Mouse (Mus musculus): Measurements from ENCODE around the gene Poldip2. TPM values are rescaled to one million over a fixed set of nuclear protein-coding genes. Genes with fewer than 3 reads are reported as not detected.

Gene Poldip2
- polyA plus RNA-seq, 1 experiment, result 113 TPM

DNA sequence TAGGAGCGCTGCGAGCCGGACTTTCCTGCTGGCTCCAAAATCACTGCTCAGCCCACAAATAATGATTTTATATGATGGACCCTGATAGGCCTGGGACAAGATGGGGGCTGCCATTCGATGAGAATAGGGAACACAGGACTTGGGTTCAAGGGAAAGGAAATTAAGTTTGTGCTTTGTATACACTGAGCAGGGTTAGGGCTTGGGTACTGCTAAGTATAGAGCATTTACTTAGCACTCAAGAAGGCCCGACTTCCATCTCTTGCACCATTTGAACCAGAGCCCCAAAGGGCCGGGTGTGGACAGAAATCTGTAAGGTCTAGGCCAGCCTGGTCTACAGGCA lies 39.0 kb downstream of the Poldip2 start:
- H3K4me1 ChIP-seq (ENCODE audit: control insufficient read depth, insufficient read depth, low read length), result no peaks in the 10 kb centered on the region
- peak overlapping the region; percentile 66 for H3K4me3 ChIP-seq (ENCODE audit: insufficient read depth, low read length)
- TF ChIP-seq CTCF (IDR thresholded peaks at IDR 0.05; ENCODE audit: extremely low read depth, insufficient read depth, low read length) (no peak), POLR2A (IDR thresholded peaks at IDR 0.05; ENCODE audit: extremely low read depth, insufficient read depth, low read length) (no peak)
- H3K27ac ChIP-seq (ENCODE audit: insufficient read depth, low read length), result no peak overlapping the region

GRCm38 (mm10) chr11:78555623-78556022 lies 43.6 kb downstream of the Poldip2 start:
- Histone ChIP-seq H3K4me3 (ENCODE audit: insufficient read depth, low read length) (no peak overlapping the region), H3K4me1 (ENCODE audit: control insufficient read depth, insufficient read depth, low read length) (no peaks in the 10 kb centered on the region), H3K27ac (ENCODE audit: insufficient read depth, low read length) (no peak overlapping the region)
- no peak for TF ChIP-seq POLR2A (IDR thresholded peaks at IDR 0.05; ENCODE audit: extremely low read depth, insufficient read depth, low read length)
- no peak for TF ChIP-seq CTCF (IDR thresholded peaks at IDR 0.05; ENCODE audit: extremely low read depth, insufficient read depth, low read length)

- no peak for TF ChIP-seq POLR2A (IDR thresholded peaks at IDR 0.05; ENCODE audit: extremely low read depth, insufficient read depth, low read length)
- no peak for TF ChIP-seq CTCF (IDR thresholded peaks at IDR 0.05; ENCODE audit: extremely low read depth, insufficient read depth, low read length)
- Histone ChIP-seq H3K27ac (ENCODE audit: insufficient read depth, low read length) (no peak overlapping the region), H3K4me1 (ENCODE audit: control insufficient read depth, insufficient read depth, low read length) (no peaks in the 10 kb centered on the region), H3K4me3 (ENCODE audit: insufficient read depth, low read length) (no peak overlapping the region)
Measured at GRCm38 (mm10) chr11:78556070-78556469, 44.1 kb downstream of the Poldip2 start.

GRCm38 (mm10) chr11:78557241-78557640 lies 45.2 kb downstream of the Poldip2 start:
- TF ChIP-seq CTCF (IDR thresholded peaks at IDR 0.05; ENCODE audit: extremely low read depth, insufficient read depth, low read length) (peak; percentile 44), POLR2A (IDR thresholded peaks at IDR 0.05; ENCODE audit: extremely low read depth, insufficient read depth, low read length) (no peak)
- Histone ChIP-seq H3K4me3 (ENCODE audit: insufficient read depth, low read length) (no peak overlapping the region), H3K27ac (ENCODE audit: insufficient read depth, low read length) (no peak overlapping the region), H3K4me1 (ENCODE audit: control insufficient read depth, insufficient read depth, low read length) (no peaks in the 10 kb centered on the region)

- no peak overlapping the region for H3K27ac ChIP-seq (ENCODE audit: insufficient read depth, low read length)
- H3K4me1 ChIP-seq (ENCODE audit: control insufficient read depth, insufficient read depth, low read length), result peaks cover 2% of the 10 kb centered on the region; the same call in 1 of the 2 replicates
- TF ChIP-seq POLR2A (IDR thresholded peaks at IDR 0.05; ENCODE audit: extremely low read depth, insufficient read depth, low read length) (no peak), CTCF (IDR thresholded peaks at IDR 0.05; ENCODE audit: extremely low read depth, insufficient read depth, low read length) (peak; percentile 90)
- no peak overlapping the region for H3K4me3 ChIP-seq (ENCODE audit: insufficient read depth, low read length)
Measured at GRCm38 (mm10) chr11:78560447-78560846, 48.5 kb downstream of the Poldip2 start.

- TF ChIP-seq POLR2A (IDR thresholded peaks at IDR 0.05; ENCODE audit: extremely low read depth, insufficient read depth, low read length) (no peak), CTCF (IDR thresholded peaks at IDR 0.05; ENCODE audit: extremely low read depth, insufficient read depth, low read length) (no peak)
- Histone ChIP-seq H3K27ac (ENCODE audit: insufficient read depth, low read length) (peak overlapping the region; percentile 79), H3K4me3 (ENCODE audit: insufficient read depth, low read length) (no peak overlapping the region), H3K4me1 (ENCODE audit: control insufficient read depth, insufficient read depth, low read length) (peaks cover 5% of the 10 kb centered on the region; the same call in 1 of the 2 replicates)
Measured at GRCm38 (mm10) chr11:78566775-78567174, 54.8 kb downstream of the Poldip2 start.

DNA sequence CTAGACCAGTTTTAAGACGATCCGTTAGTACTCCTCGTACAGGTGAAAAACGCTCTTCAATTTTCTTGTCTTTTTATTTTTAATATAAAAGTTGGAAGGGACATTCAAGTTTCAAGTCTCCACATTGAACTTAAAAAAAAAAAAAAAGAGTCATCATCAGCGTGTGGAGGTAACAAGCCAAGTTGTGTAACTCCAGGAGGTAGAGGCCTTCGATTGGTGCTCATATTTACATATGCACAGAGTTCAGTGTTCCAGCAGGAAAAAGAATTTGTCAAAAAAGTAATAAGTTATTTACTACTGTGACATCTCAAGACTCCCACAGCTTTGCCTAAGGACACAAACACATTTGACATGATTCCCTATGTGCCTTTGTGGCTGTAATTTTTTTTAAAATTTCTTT lies 55.6 kb downstream of the Poldip2 start:
- no peak overlapping the region for H3K27ac ChIP-seq (ENCODE audit: insufficient read depth, low read length)

GRCm38 (mm10) chr11:78568827-78569226 lies 56.8 kb downstream of the Poldip2 start:
- no peak for TF ChIP-seq CTCF (IDR thresholded peaks at IDR 0.05; ENCODE audit: extremely low read depth, insufficient read depth, low read length)
- no peak for TF ChIP-seq POLR2A (IDR thresholded peaks at IDR 0.05; ENCODE audit: extremely low read depth, insufficient read depth, low read length)
- no peak overlapping the region for H3K27ac ChIP-seq (ENCODE audit: insufficient read depth, low read length)
- H3K4me1 ChIP-seq (ENCODE audit: control insufficient read depth, insufficient read depth, low read length), result peaks cover 7% of the 10 kb centered on the region
- no peak overlapping the region for H3K4me3 ChIP-seq (ENCODE audit: insufficient read depth, low read length)

More for the DNA sequence above, 55.6 kb downstream of the Poldip2 start:
- no peak overlapping the region for H3K4me3 ChIP-seq (ENCODE audit: insufficient read depth, low read length)
- H3K4me1 ChIP-seq (ENCODE audit: control insufficient read depth, insufficient read depth, low read length), result peaks cover 9% of the 10 kb centered on the region
- TF ChIP-seq CTCF (IDR thresholded peaks at IDR 0.05; ENCODE audit: extremely low read depth, insufficient read depth, low read length) (no peak), POLR2A (IDR thresholded peaks at IDR 0.05; ENCODE audit: extremely low read depth, insufficient read depth, low read length) (no peak)

GRCm38 (mm10) chr11:78569806-78570205 lies 57.8 kb downstream of the Poldip2 start:
- TF ChIP-seq CTCF (IDR thresholded peaks at IDR 0.05; ENCODE audit: extremely low read depth, insufficient read depth, low read length), result no peak
- no peak for TF ChIP-seq POLR2A (IDR thresholded peaks at IDR 0.05; ENCODE audit: extremely low read depth, insufficient read depth, low read length)
- Histone ChIP-seq H3K4me1 (ENCODE audit: control insufficient read depth, insufficient read depth, low read length) (peaks cover 7% of the 10 kb centered on the region), H3K4me3 (ENCODE audit: insufficient read depth, low read length) (no peak overlapping the region), H3K27ac (ENCODE audit: insufficient read depth, low read length) (no peak overlapping the region)

DNA sequence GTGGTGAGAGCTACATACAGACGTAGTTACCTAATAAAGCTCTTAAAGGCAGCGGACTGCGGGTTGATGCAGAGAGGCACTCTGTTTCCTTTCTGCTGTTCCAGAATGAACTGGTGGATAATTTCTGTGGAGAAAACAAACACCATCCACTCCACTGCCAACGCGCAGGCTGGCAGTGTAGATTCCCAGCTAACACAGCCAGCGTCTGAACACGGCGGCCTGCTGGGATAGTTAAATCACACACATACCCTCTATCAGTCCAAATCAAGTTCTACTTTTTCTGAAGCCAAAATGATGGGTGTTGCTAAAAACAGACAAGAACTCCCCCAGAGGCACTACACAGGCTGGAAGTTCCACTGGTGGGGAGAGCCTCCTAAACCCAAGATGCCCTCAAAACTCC lies 59.4 kb downstream of the Poldip2 start:
- H3K4me3 ChIP-seq (ENCODE audit: insufficient read depth, low read length), result no peak overlapping the region
- no peak for TF ChIP-seq CTCF (IDR thresholded peaks at IDR 0.05; ENCODE audit: extremely low read depth, insufficient read depth, low read length)
- TF ChIP-seq POLR2A (IDR thresholded peaks at IDR 0.05; ENCODE audit: extremely low read depth, insufficient read depth, low read length), result no peak
- H3K27ac ChIP-seq (ENCODE audit: insufficient read depth, low read length), result no peak overlapping the region

More for the DNA sequence above, 59.4 kb downstream of the Poldip2 start:
- peaks cover 7% of the 10 kb centered on the region for H3K4me1 ChIP-seq (ENCODE audit: control insufficient read depth, insufficient read depth, low read length)

All from cortical plate, adult 2 months (tissue).